Mouse (Mus musculus) erythroblast, embryonic 14.5 days (primary cell): ENCODE measurements at regions not wholly inside any gene's neighbourhood (a gene's known extent, or its start where the extent isn't known, plus 50 kb on each side); places are given as distances from the start of the nearest gene placed in this dataset.

Experiments
- H3K27me3 ChIP-seq: 2 replicates; pipeline ENCODE4 v1.6.1; 2012; ENCODE audit warnings: inconsistent platforms; ENCODE audit not compliant: control insufficient read depth
- H3K36me3 ChIP-seq: 2 replicates; pipeline ENCODE4 v1.6.1; 2012; ENCODE audit warnings: mild to moderate bottlenecking, inconsistent platforms; ENCODE audit not compliant: control insufficient read depth
- H3K4me1 ChIP-seq: 2 replicates; pipeline ENCODE4 v1.6.1; 2012; ENCODE audit warnings: inconsistent platforms; ENCODE audit not compliant: control insufficient read depth
- H3K4me3 ChIP-seq: replicated peaks from 2 replicates; pipeline ENCODE3; 2012; ENCODE audit warnings: moderate library complexity, mild to moderate bottlenecking, inconsistent platforms
- H3K9me3 ChIP-seq: 2 replicates; pipeline ENCODE4 v1.6.1; 2012; ENCODE audit warnings: low read length, inconsistent platforms, mixed read lengths; ENCODE audit not compliant: control insufficient read depth
- GATA1 ChIP-seq: IDR thresholded peaks from 2 replicates; pipeline ENCODE4 v1.6.1; 2012; ENCODE audit warnings: low read length, inconsistent platforms, mixed read lengths
- TAL1 ChIP-seq: IDR thresholded peaks from 3 replicates; pipeline ENCODE4 v1.6.1; 2012; ENCODE audit warnings: low read length, inconsistent platforms, mixed read lengths

- no peaks in the 10 kb centered on the region for H3K4me1 ChIP-seq
- H3K27me3 ChIP-seq, result no peaks in the 10 kb centered on the region
- H3K36me3 ChIP-seq, result no peaks in the 10 kb centered on the region
- no peak overlapping the region for H3K4me3 ChIP-seq
- H3K9me3 ChIP-seq, result peaks cover 11% of the 10 kb centered on the region
- TF ChIP-seq GATA1, result no peak
- no peak for TF ChIP-seq TAL1
These were observed 101.0 kb upstream of the Csl start for GRCm38 (mm10) chr10:99860322-99861089.

DNA sequence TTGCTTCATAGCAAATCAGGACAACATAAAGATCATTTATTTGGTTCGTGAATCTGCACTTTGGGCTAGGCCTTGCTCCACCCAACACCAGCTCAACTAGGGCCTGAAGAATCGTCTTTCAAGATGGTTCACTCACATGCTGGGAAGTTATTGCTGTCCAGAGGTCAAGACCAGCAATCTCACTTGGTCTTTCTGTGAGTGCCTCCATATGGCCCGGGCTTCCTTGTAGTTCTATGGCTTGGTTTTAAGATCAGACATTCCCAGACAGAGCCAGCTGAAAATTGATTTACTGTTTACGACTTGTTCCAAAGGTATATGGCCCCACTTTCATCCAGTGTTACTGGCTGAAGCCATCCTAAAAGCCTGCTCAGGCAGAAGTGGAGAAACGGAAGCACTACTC is 84.7 kb upstream of the Csl start:
- TF ChIP-seq TAL1 (no peak), GATA1 (no peak)

GRCm38 (mm10) chr10:99841167-99841843 is 81.8 kb upstream of the Csl start:
- no peaks in the 10 kb centered on the region for H3K36me3 ChIP-seq
- TF ChIP-seq GATA1, result no peak
- TF ChIP-seq TAL1, result no peak
- H3K27me3 ChIP-seq, result no peaks in the 10 kb centered on the region
- H3K4me1 ChIP-seq, result no peaks in the 10 kb centered on the region
- peaks cover 3% of the 10 kb centered on the region; the same call in 1 of the 2 replicates for H3K9me3 ChIP-seq
- no peak overlapping the region for H3K4me3 ChIP-seq

More for the DNA sequence above, 84.7 kb upstream of the Csl start:
- H3K4me1 ChIP-seq, result no peaks in the 10 kb centered on the region
- peaks cover 3% of the 10 kb centered on the region; the same call in 1 of the 2 replicates for H3K9me3 ChIP-seq
- H3K4me3 ChIP-seq, result no peak overlapping the region
- H3K36me3 ChIP-seq, result no peaks in the 10 kb centered on the region
- H3K27me3 ChIP-seq, result no peaks in the 10 kb centered on the region

DNA sequence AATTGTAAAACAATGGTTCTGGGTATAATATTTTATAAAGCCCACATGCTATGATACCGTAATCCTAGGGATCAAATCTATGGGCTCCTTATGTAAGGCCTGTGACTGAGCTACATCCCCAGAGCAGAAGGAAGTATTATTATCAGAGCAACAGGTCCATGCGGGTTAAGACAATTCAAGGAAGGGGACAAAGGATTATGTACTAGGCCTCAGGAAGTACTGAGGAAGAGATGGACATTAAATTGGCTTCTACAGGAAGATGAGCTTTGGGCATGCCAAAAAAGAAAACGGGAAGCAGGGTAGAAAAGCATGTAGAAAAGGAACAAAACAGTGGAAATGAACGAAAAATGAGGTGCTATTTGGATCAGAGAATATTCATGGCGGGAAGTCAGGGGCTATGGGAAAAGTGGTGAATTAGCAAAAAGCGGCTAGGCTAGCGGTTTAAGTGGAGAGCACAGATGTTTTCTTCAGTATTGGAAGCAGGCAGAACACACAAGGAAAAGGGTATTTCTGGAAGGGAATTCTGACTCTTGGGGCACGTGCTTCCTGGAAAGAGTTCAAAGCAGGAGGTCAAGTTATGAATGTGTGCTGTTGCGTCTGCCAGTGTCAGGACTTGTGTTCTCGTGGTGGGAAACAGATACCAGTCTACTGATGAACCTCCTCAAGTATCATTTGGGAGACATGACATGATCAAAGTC is 80.9 kb upstream of the Csl start:
- Histone ChIP-seq H3K4me3 (no peak overlapping the region), H3K9me3 (peaks cover 3% of the 10 kb centered on the region; the same call in 1 of the 2 replicates)

GRCm38 (mm10) chr10:99836835-99837412 is 77.5 kb upstream of the Csl start:
- TF ChIP-seq GATA1, result no peak
- no peak for TF ChIP-seq TAL1
- Histone ChIP-seq H3K9me3 (no peaks in the 10 kb centered on the region; the same call in 1 of the 2 replicates), H3K27me3 (no peaks in the 10 kb centered on the region), H3K4me1 (no peaks in the 10 kb centered on the region), H3K36me3 (no peaks in the 10 kb centered on the region), H3K4me3 (no peak overlapping the region)

More for the DNA sequence above, 80.9 kb upstream of the Csl start:
- no peak for TF ChIP-seq TAL1
- no peak for TF ChIP-seq GATA1
- Histone ChIP-seq H3K36me3 (no peaks in the 10 kb centered on the region), H3K27me3 (no peaks in the 10 kb centered on the region), H3K4me1 (no peaks in the 10 kb centered on the region)

DNA sequence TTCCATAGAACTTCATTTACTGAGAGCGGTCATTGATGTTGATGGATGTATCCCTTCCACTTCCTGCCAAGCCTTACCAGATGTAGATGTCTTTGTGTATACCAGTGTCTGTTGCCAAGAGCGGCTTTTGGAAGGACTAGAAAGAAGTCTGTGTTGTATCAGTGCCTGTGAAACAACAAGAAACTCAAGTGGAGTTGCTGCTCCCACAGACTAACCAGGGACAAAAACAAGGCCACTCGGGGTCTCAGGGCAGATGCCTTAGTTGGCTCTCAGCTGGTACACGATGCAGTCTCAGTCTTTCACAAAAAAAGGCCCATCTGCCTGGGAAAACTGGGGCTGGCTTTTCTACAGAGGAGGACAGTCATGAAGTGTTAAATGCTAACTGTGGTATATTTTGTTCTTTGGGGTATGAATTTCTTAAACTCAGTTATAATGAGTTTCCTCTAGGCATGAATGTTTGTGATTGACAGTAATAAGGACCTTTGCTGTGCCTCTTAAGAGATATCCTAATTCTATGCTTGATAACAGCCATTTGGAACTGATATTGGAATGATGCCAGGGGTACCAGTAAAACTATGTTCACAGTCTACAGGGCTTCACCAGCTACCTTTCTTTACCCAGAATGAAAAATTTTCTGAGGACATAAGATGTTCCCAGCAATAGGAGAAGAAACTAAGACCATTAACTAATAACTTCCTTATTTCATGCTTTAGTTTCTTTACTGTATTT is 75.6 kb upstream of the Csl start:
- TF ChIP-seq TAL1 (no peak), GATA1 (no peak)

DNA sequence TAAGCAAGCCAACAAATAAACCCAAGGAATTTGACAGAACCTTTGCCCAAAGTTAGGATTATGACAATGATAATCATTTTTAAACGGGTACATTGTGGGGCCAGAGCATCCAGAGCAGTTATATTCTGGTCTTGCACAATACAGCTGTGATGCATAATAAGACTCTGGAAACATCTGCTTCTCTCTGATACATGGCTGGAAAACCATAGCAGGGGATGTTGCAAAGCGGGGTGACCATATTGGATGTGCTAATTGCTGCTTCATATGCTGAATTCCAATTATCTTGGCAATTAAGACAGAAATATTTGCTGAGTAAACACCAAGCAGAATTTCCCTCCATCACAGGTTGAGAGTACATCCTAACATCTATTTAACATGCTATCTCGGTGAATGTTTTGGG is 70.5 kb upstream of the Csl start:
- H3K9me3 ChIP-seq, result peaks cover 9% of the 10 kb centered on the region
- H3K4me3 ChIP-seq, result no peak overlapping the region
- no peaks in the 10 kb centered on the region for H3K4me1 ChIP-seq
- no peak for TF ChIP-seq TAL1
- no peak for TF ChIP-seq GATA1
- no peaks in the 10 kb centered on the region for H3K27me3 ChIP-seq
- H3K36me3 ChIP-seq, result no peaks in the 10 kb centered on the region

More for the DNA sequence above, 75.6 kb upstream of the Csl start:
- H3K9me3 ChIP-seq, result no peaks in the 10 kb centered on the region; the same call in 1 of the 2 replicates
- H3K27me3 ChIP-seq, result no peaks in the 10 kb centered on the region
- H3K4me1 ChIP-seq, result no peaks in the 10 kb centered on the region
- no peaks in the 10 kb centered on the region for H3K36me3 ChIP-seq
- no peak overlapping the region for H3K4me3 ChIP-seq

DNA sequence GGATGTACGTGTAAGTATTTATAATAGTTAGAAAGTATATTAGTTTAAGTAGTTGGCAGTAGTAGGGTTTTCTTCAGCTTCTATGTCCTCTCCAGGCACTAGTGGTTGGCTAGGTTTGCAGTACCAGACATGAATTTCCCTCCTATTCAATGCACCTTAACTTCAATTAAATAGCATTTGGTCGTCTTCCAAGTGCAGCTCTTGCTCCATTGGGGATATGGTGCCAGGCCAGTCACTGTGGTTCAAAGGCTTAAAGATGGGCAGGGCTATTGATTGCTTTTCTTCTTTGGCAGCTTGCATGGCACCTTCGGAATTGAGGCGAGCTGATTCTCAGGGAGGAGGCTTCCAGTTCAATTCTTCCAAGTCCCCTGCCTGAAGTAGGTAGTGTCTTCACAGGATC is 68.0 kb upstream of the Csl start:
- no peaks in the 10 kb centered on the region for H3K4me1 ChIP-seq

More for the DNA sequence above, 68.0 kb upstream of the Csl start:
- H3K9me3 ChIP-seq, result peaks cover 9% of the 10 kb centered on the region
- H3K27me3 ChIP-seq, result no peaks in the 10 kb centered on the region
- H3K36me3 ChIP-seq, result no peaks in the 10 kb centered on the region
- TF ChIP-seq GATA1 (no peak), TAL1 (no peak)
- no peak overlapping the region for H3K4me3 ChIP-seq
